In genomic region chr8:11324801-11325395, GRCm38 (mm10) we compare ENCODE assay signal across 12 mouse cellular contexts. TPM values are rescaled to one million over a fixed set of nuclear protein-coding genes. Genes with fewer than 3 reads are reported as not detected.
DNase-seq lines count a peak whose midpoint lies in the region; ATAC-seq and TF ChIP-seq lines count a peak whose summit lies in the region.
"Had no signal": no experiment of that assay in that cellular context is flagged by ENCODE, and none has a peak within 500 bp of the region (broad histone marks: within the 10 kb centered on the region; RNA-seq: fewer than 3 reads in every experiment).

No protein-coding gene starts in this region.

- H3K4me3 ChIP-seq in kidney, embryonic 14.5 days (ENCODE audit: low read length) = no peak overlapping the region
- no peak overlapping the region for H3K4me3 ChIP-seq in embryonic facial prominence, embryonic 15.5 days (replicated peaks)
- H3K4me3 ChIP-seq in stomach, embryonic 14.5 days (ENCODE audit: low read depth, low read length) = no peak overlapping the region
- no peak overlapping the region for H3K4me3 ChIP-seq in intestine, postnatal 0 days (ENCODE audit: low read depth, low read length)
- H3K4me3 ChIP-seq: embryonic facial prominence, embryonic 12.5 days; forebrain, embryonic 15.5 days; neural tube, embryonic 15.5 days had no signal

- peaks cover 32% of the 10 kb centered on the region for H3K4me1 ChIP-seq in kidney, embryonic 14.5 days (ENCODE audit: control insufficient read depth, insufficient read depth, low read length)
- H3K4me1 ChIP-seq in embryonic facial prominence, embryonic 15.5 days = peaks cover 35% of the 10 kb centered on the region
- peaks cover 12% of the 10 kb centered on the region; the same call in 1 of the 2 replicates for H3K4me1 ChIP-seq in stomach, embryonic 14.5 days (ENCODE audit: control insufficient read depth, insufficient read depth, low read length)
- 0 out of 2 replicates have a peak, but pooled peaks cover 6% of the 10 kb centered on the region for H3K4me1 ChIP-seq in intestine, postnatal 0 days (replicated peaks; ENCODE audit: control insufficient read depth, insufficient read depth, low read length)
- H3K4me1 ChIP-seq: forebrain, embryonic 15.5 days had no signal

- H3K27me3 ChIP-seq in kidney, embryonic 14.5 days (ENCODE audit: control insufficient read depth, insufficient read depth, low read length) = no peaks in the 10 kb centered on the region
- H3K27me3 ChIP-seq in embryonic facial prominence, embryonic 15.5 days = no peaks in the 10 kb centered on the region
- no peaks in the 10 kb centered on the region for H3K27me3 ChIP-seq in stomach, embryonic 14.5 days (ENCODE audit: control insufficient read depth, insufficient read depth, low read length)
- H3K27me3 ChIP-seq in intestine, postnatal 0 days (replicated peaks; ENCODE audit: control insufficient read depth, insufficient read depth, low read length) = no peaks in the 10 kb centered on the region
- H3K27me3 ChIP-seq: embryonic facial prominence, embryonic 12.5 days; forebrain, embryonic 15.5 days; neural tube, embryonic 15.5 days had no signal

- no peak overlapping the region for H3K27ac ChIP-seq in kidney, embryonic 14.5 days (ENCODE audit: low read depth, low read length)
- 0 out of 2 replicates have a peak overlapping the region, but pooled peaks have one; percentile 0 for H3K27ac ChIP-seq in embryonic facial prominence, embryonic 15.5 days (replicated peaks)
- H3K27ac ChIP-seq in stomach, embryonic 14.5 days (ENCODE audit: low read length) = peak overlapping the region; percentile 15; the same call in 1 of the 2 replicates
- H3K27ac ChIP-seq in intestine, postnatal 0 days (ENCODE audit: low read depth, low read length) = no peak overlapping the region
- H3K27ac ChIP-seq: embryonic facial prominence, embryonic 12.5 days; forebrain, embryonic 15.5 days; neural tube, embryonic 15.5 days had no signal

- H3K9me3 ChIP-seq in kidney, embryonic 14.5 days (ENCODE audit: control insufficient read depth, low read length) = no peaks in the 10 kb centered on the region
- no peaks in the 10 kb centered on the region for H3K9me3 ChIP-seq in embryonic facial prominence, embryonic 15.5 days (replicated peaks)
- no peaks in the 10 kb centered on the region for H3K9me3 ChIP-seq in stomach, embryonic 14.5 days (ENCODE audit: control insufficient read depth, low read depth, low read length)
- no peaks in the 10 kb centered on the region for H3K9me3 ChIP-seq in intestine, postnatal 0 days (ENCODE audit: control insufficient read depth)
- H3K9me3 ChIP-seq: embryonic facial prominence, embryonic 12.5 days; forebrain, embryonic 15.5 days; neural tube, embryonic 15.5 days had no signal

- H3K9ac ChIP-seq in kidney, embryonic 14.5 days (ENCODE audit: low read depth, low read length) = no peak overlapping the region
- H3K9ac ChIP-seq in embryonic facial prominence, embryonic 15.5 days = no peak overlapping the region
- no peak overlapping the region for H3K9ac ChIP-seq in stomach, embryonic 14.5 days (replicated peaks; ENCODE audit: low read depth, low read length)
- no peak overlapping the region for H3K9ac ChIP-seq in intestine, postnatal 0 days (ENCODE audit: low read depth, low read length)
- H3K9ac ChIP-seq: embryonic facial prominence, embryonic 12.5 days; forebrain, embryonic 15.5 days; neural tube, embryonic 15.5 days had no signal

- no peaks in the 10 kb centered on the region for H3K36me3 ChIP-seq in kidney, embryonic 14.5 days (ENCODE audit: control insufficient read depth, insufficient read depth, low read length)
- H3K36me3 ChIP-seq in embryonic facial prominence, embryonic 15.5 days = no peaks in the 10 kb centered on the region
- no peaks in the 10 kb centered on the region for H3K36me3 ChIP-seq in stomach, embryonic 14.5 days (ENCODE audit: control insufficient read depth, insufficient read depth, low read length)
- no peaks in the 10 kb centered on the region for H3K36me3 ChIP-seq in intestine, postnatal 0 days (ENCODE audit: control insufficient read depth, insufficient read depth)
- H3K36me3 ChIP-seq: embryonic facial prominence, embryonic 12.5 days; forebrain, embryonic 15.5 days; neural tube, embryonic 15.5 days had no signal

- ATAC-seq in kidney, embryonic 14.5 days (ENCODE audit: low FRiP score, low TSS enrichment) = no peak
- no peak for ATAC-seq in embryonic facial prominence, embryonic 15.5 days (ENCODE audit: insufficient number of reproducible peaks, low FRiP score, low TSS enrichment, low read depth)
- ATAC-seq in stomach, embryonic 14.5 days (ENCODE audit: insufficient number of reproducible peaks, insufficient read depth, low FRiP score, low read depth) = no peak
- no peak for ATAC-seq in intestine, postnatal 0 days
- ATAC-seq: forebrain, embryonic 15.5 days had no signal

- H3K4me2 ChIP-seq in kidney, embryonic 14.5 days (replicated peaks; ENCODE audit: low read depth, low read length) = no peak overlapping the region
- H3K4me2 ChIP-seq in embryonic facial prominence, embryonic 15.5 days (replicated peaks) = no peak overlapping the region
- H3K4me2 ChIP-seq in stomach, embryonic 14.5 days (replicated peaks; ENCODE audit: low read depth, low read length) = no peak overlapping the region
- no peak overlapping the region for H3K4me2 ChIP-seq in intestine, postnatal 0 days (replicated peaks; ENCODE audit: low read depth)
- H3K4me2 ChIP-seq: embryonic facial prominence, embryonic 12.5 days; forebrain, embryonic 15.5 days; liver, embryonic 11.5 days; neural tube, embryonic 15.5 days had no signal

- peak; percentile 69 for DNase-seq in kidney, adult 11 months
- DNase-seq in kidney, adult 18-20 months = peak; percentile 59
- no peak for DNase-seq in layer of hippocampus, adult 18-20 months (ENCODE audit: low spot score in 2 of 2)
- DNase-seq: cerebellum, adult 9-11 months had no signal

- no peak for TF ChIP-seq CTCF in intestine, postnatal 0 days (IDR thresholded peaks at IDR 0.05; ENCODE audit: low read depth)

- 88% methylated on average over 6 of the region's 6 CpGs for WGBS in kidney, embryonic 14.5 days
- WGBS in embryonic facial prominence, embryonic 15.5 days = 70% methylated on average over 6 of the region's 6 CpGs
- WGBS in stomach, embryonic 14.5 days = 70% methylated on average over 6 of the region's 6 CpGs
- 81% methylated on average over 6 of the region's 6 CpGs for WGBS in intestine, postnatal 0 days

RNA-seq across cellular contexts. Expression of gene Col4a1, which starts 12.3 kb away (rescaled TPM):
- 169 and 322 TPM in 2 replicates for polyA plus RNA-seq in kidney, embryonic 14.5 days (2014; fragmentation: Nextera tagmentation; extraction: Ambion mirVana)
- polyA plus RNA-seq in embryonic facial prominence, embryonic 15.5 days (2015; fragmentation: Nextera tagmentation; extraction: Ambion mirVana) = 200 and 216 TPM in 2 replicates
- polyA plus RNA-seq in stomach, embryonic 14.5 days (2014; fragmentation: Nextera tagmentation; extraction: Ambion mirVana) = 216 and 233 TPM in 2 replicates
- 84.5 and 85.5 TPM in 2 replicates for polyA plus RNA-seq in intestine, postnatal 0 days (2015; fragmentation: Nextera tagmentation; extraction: Ambion mirVana)
- total RNA-seq in layer of hippocampus, adult 18-20 months (2021) = 10 to 100 TPM; 33.4 to 43.0 TPM

RNA-seq across cellular contexts. Expression of gene Col4a2, which starts 12.3 kb away (rescaled TPM):
- 45.1 and 82.2 TPM in 2 replicates for polyA plus RNA-seq in kidney, embryonic 14.5 days (2014; fragmentation: Nextera tagmentation; extraction: Ambion mirVana)
- 86.9 and 93.4 TPM in 2 replicates for polyA plus RNA-seq in embryonic facial prominence, embryonic 15.5 days (2015; fragmentation: Nextera tagmentation; extraction: Ambion mirVana)
- polyA plus RNA-seq in stomach, embryonic 14.5 days (2014; fragmentation: Nextera tagmentation; extraction: Ambion mirVana) = 57.1 and 63.8 TPM in 2 replicates
- polyA plus RNA-seq in intestine, postnatal 0 days (2015; fragmentation: Nextera tagmentation; extraction: Ambion mirVana) = 44.5 and 44.8 TPM in 2 replicates
- 10 to 100 TPM; 39.6 to 42.9 TPM for total RNA-seq in layer of hippocampus, adult 18-20 months (2021)

Comparison
In these comparisons a context has a peak if more than half of its experiments do, and no peak if none do; other contexts are left out.
1. DNase-seq: peak in kidney, adult 11 months (single experiment) and kidney, adult 18-20 months (single experiment); none in layer of hippocampus, adult 18-20 months (0 of 2).
2. H3K27ac ChIP-seq: peak in embryonic facial prominence, embryonic 15.5 days (single experiment) and stomach, embryonic 14.5 days (single experiment); none in kidney, embryonic 14.5 days (single experiment) and intestine, postnatal 0 days (single experiment).